Mouse (Mus musculus) liver (tissue): Measurements from ENCODE around the gene Myo7a.

ENCODE experiments used
- DNase-seq: peaks from one replicate; pipeline ENCODE4 v3.0.0-alpha.2; 2020; ENCODE audit warnings: mixed read lengths

The Myo7a gene

GRCm38 (mm10) chr7:98142247-98142646 is 22.9 kb upstream of the Myo7a start:
- DNase-seq = no peak

- peak; percentile 63 for DNase-seq
Observed at GRCm38 (mm10) chr7:98141206-98141605, 21.9 kb upstream of the Myo7a start.

GRCm38 (mm10) chr7:98140597-98140996 is 21.3 kb upstream of the Myo7a start:
- no peak for DNase-seq

GRCm38 (mm10) chr7:98139216-98139615 is 19.9 kb upstream of the Myo7a start:
- DNase-seq = no peak

- no peak for DNase-seq
Observed at GRCm38 (mm10) chr7:98137995-98138394, 18.7 kb upstream of the Myo7a start.

GRCm38 (mm10) chr7:98137583-98137982 is 18.3 kb upstream of the Myo7a start:
- no peak for DNase-seq

- DNase-seq = no peak
Observed at GRCm38 (mm10) chr7:98131751-98132150, 12.4 kb upstream of the Myo7a start.

GRCm38 (mm10) chr7:98125473-98125872 is 6.1 kb upstream of the Myo7a start:
- peak; percentile 73 for DNase-seq

GRCm38 (mm10) chr7:98124701-98125100 is 5.4 kb upstream of the Myo7a start:
- DNase-seq = no peak

- DNase-seq = no peak
Observed at GRCm38 (mm10) chr7:98121673-98122072, 2.3 kb upstream of the Myo7a start.

GRCm38 (mm10) chr7:98121241-98121640 is 1.9 kb upstream of the Myo7a start:
- DNase-seq = no peak

GRCm38 (mm10) chr7:98120325-98120724 is 1.0 kb upstream of the Myo7a start:
- peak; percentile 71 for DNase-seq

GRCm38 (mm10) chr7:98119961-98120232 is 573 bp upstream of the Myo7a start:
- DNase-seq = no peak

- DNase-seq = no peak
Observed at GRCm38 (mm10) chr7:98117012-98117660, 2.2 kb downstream of the Myo7a start.

GRCm38 (mm10) chr7:98114656-98115055 is 4.7 kb downstream of the Myo7a start:
- DNase-seq = no peak

- DNase-seq = no peak
Observed at GRCm38 (mm10) chr7:98111233-98111632, 8.1 kb downstream of the Myo7a start.

GRCm38 (mm10) chr7:98109771-98110170 is 9.6 kb downstream of the Myo7a start:
- no peak for DNase-seq

- DNase-seq = no peak
Observed at GRCm38 (mm10) chr7:98108636-98109430, 10.5 kb downstream of the Myo7a start.

GRCm38 (mm10) chr7:98106272-98106671 is 13.1 kb downstream of the Myo7a start:
- no peak for DNase-seq

- peak; percentile 46 for DNase-seq
Observed at GRCm38 (mm10) chr7:98104481-98105435, 14.6 kb downstream of the Myo7a start.

GRCm38 (mm10) chr7:98103942-98104292 is 15.4 kb downstream of the Myo7a start:
- no peak for DNase-seq

- peak; percentile 87 for DNase-seq
Observed at GRCm38 (mm10) chr7:98103002-98103941, 16.1 kb downstream of the Myo7a start.
